Mouse (Mus musculus): ENCODE data around the gene Rtkn.
A peak's percentile ranks its signal among the peaks of the same experiment; 100 is the strongest.

DNA sequence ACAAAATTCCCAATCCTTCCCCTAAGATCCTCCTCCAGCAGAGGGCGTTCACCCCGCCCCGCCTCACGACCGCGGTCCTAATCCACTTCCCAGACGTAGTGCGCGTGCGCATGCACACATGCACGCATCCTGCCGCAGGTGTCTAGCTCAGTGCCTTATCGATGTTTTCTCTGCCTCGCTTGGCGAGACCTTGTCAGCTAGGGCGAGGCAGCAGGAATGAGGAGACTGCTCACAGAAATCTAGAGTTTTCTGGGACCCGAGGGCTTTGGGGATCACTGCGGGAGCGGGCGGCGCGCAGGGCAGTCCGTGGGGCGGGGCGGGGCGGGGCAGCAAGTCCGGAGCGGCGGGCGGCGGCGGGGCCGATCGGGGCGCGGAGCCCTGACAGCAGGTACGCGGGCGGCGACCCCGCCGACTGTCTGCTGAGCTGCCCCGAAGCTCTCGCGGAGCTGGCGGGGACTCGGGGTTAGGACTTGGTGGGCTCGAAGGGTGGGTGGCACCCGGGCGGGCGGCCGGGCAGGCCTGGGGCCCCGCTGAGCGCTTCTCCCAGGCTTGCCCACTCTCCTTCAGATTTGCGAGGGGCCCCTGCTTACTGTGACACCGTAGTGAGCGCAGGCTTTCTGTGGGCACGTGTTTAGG is 30.5 kb downstream of the Rtkn start, which contains the start of gene Dctn1:
- TF ChIP-seq CTCF (IDR thresholded peaks at IDR 0.05; ENCODE audit: control insufficient read depth, insufficient read depth, insufficient read length): peak; percentile 55
- TF ChIP-seq MYOD1 (IDR thresholded peaks at IDR 0.05; ENCODE audit: control insufficient read depth, insufficient read length, low read depth): no peak
- TF ChIP-seq MAX (IDR thresholded peaks at IDR 0.05): peak; percentile 99
- no peak for TF ChIP-seq USF1 (IDR thresholded peaks at IDR 0.05; ENCODE audit: low read depth)
